Mouse (Mus musculus) heart, embryonic 12.5 days (tissue): Measurements from ENCODE around the gene Cyp51. TPM values are rescaled to one million over a fixed set of nuclear protein-coding genes. Genes with fewer than 3 reads are reported as not detected.

Experiments used
- ATAC-seq: fragments of 200-750 bp; cut with Nextera tagmentation; 2 replicates; pipeline ENCODE4 v1.8.0; 2017; ENCODE audit warnings: moderate TSS enrichment, moderate library complexity; ENCODE audit not compliant: insufficient number of reproducible peaks, low FRiP score
- H3K27ac ChIP-seq: fragments of 300-500 bp; sonication (generic); 2 replicates; pipeline ENCODE4 v1.5.1; 2016; ENCODE audit warnings: mild to moderate bottlenecking, moderate library complexity; ENCODE audit not compliant: poor library complexity, severe bottlenecking
- H3K27me3 ChIP-seq: fragments of 300-500 bp; sonication (generic); replicated peaks from 2 replicates; pipeline ENCODE4 v1.6.1; 2016; ENCODE audit warnings: mild to moderate bottlenecking, moderate library complexity
- H3K36me3 ChIP-seq: fragments of 300-500 bp; sonication (generic); 2 replicates; pipeline ENCODE4 v1.6.1; 2016; ENCODE audit warnings: mild to moderate bottlenecking, moderate library complexity
- H3K4me1 ChIP-seq: fragments of 300-500 bp; sonication (generic); replicated peaks from 2 replicates; pipeline ENCODE4 v1.6.1; 2016; ENCODE audit warnings: mild to moderate bottlenecking
- H3K4me2 ChIP-seq: fragments of 300-500 bp; sonication (generic); 2 replicates; pipeline ENCODE4 v1.6.1; 2016; ENCODE audit warnings: mild to moderate bottlenecking, moderate library complexity
- H3K4me3 ChIP-seq: fragments of 300-500 bp; sonication (generic); 2 replicates; pipeline ENCODE4 v1.5.1; 2016; ENCODE audit warnings: mild to moderate bottlenecking
- H3K9ac ChIP-seq: fragments of 300-500 bp; sonication (generic); 2 replicates; pipeline ENCODE4 v1.6.1; 2016; ENCODE audit warnings: mild to moderate bottlenecking, moderate library complexity
- H3K9me3 ChIP-seq: fragments of 300-500 bp; sonication (generic); replicated peaks from 2 replicates; pipeline ENCODE4 v1.6.1; 2016; ENCODE audit warnings: mild to moderate bottlenecking, moderate library complexity
- WGBS: fragments of 180-500 bp; shearing (Covaris S2); methylation state at CpG from one replicate; pipeline ENCODE4 v1.1.7; 2016; 5-methylcytosine and 5-hydroxymethylcytosine counted together
- polyA plus RNA-seq: library from polyadenylated mRNA; unstranded; fragments of >200 nt; fragmentation: Nextera tagmentation; extraction: Ambion mirVana; gene quantifications from 2 replicates; pipeline ENCODE4 v1.2.1, GENCODE M21; 2016

Gene Cyp51
- polyA plus RNA-seq, 1 experiment from 2014 or later = 47.5 TPM

DNA sequence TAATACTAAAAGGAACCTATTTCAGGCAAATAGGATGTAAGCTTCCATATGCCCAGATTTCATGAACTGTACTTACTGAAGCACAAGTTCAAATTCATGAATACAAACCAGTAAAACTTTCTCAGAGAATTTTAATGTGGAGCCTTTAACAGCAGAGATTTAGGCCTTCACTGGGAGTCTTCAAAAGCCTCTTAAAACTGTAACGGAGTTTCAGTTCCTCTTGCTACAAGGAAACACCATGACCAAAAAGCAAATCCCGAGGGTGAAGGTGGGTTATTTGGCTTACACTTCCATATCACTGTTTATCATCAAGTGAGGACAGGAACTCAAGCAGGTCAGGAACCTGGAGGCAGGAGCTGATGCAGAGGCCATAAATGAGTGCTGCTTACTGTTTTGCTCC lies 23.0 kb downstream of the Cyp51 start:
- H3K4me2 ChIP-seq = no peak overlapping the region
- H3K27me3 ChIP-seq = no peaks in the 10 kb centered on the region
- 79% methylated on average over 2 of the region's 2 CpGs for WGBS
- no peaks in the 10 kb centered on the region for H3K9me3 ChIP-seq
- ATAC-seq = no peak
- H3K4me1 ChIP-seq = no peaks in the 10 kb centered on the region
- H3K4me3 ChIP-seq = no peak overlapping the region
- peaks cover 79% of the 10 kb centered on the region for H3K36me3 ChIP-seq
- H3K9ac ChIP-seq = no peak overlapping the region
- no peak overlapping the region for H3K27ac ChIP-seq

DNA sequence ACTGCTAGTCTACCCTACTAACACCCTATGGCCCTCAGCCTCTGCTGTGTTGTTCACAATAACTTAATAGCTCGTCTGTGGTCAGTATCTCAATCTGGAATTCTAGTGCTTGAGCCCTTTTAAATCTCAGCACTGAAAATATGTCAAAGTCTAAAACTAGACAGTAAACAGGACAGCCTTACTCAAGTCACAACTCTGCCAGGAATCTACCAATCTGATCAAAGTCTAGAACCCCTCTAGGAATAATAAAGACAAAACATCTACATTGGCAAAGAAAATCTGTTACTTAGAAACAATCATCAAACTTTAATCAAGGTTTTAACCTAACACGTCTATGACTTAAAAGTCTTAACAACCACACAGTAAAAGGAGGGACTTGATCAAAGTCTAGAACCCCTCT lies 23.7 kb downstream of the Cyp51 start:
- Histone ChIP-seq H3K36me3 (peaks cover 78% of the 10 kb centered on the region), H3K9me3 (no peaks in the 10 kb centered on the region), H3K4me3 (no peak overlapping the region), H3K9ac (no peak overlapping the region), H3K4me1 (no peaks in the 10 kb centered on the region), H3K27ac (no peak overlapping the region), H3K27me3 (no peaks in the 10 kb centered on the region), H3K4me2 (no peak overlapping the region)
- ATAC-seq = no peak
- WGBS = 75% methylated on average over 2 of the region's 2 CpGs

DNA sequence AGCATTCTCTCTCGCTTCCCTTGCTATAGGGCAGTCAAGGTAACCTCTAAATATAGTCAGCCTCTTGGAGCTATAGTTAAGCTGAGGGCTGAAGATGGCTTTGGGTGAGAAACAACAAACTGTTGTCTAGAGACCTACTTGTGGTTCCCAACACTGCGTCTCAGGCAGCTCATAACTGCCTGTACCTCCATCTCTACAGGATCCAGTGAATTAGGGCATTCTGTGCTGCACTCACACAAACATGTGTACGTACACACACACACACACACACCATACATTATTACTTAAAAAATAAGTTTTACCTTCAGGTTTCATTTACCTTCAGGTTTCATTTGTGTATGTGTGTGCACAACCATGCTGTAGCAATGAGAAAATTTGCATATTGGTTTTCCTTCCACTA lies 25.5 kb downstream of the Cyp51 start:
- H3K4me3 ChIP-seq = no peak overlapping the region
- no peak overlapping the region for H3K9ac ChIP-seq
- no peak for ATAC-seq
- H3K9me3 ChIP-seq = no peaks in the 10 kb centered on the region
- no peak overlapping the region for H3K4me2 ChIP-seq
- WGBS = 89% methylated on average over 3 of the region's 3 CpGs
- H3K27ac ChIP-seq = no peak overlapping the region
- no peaks in the 10 kb centered on the region for H3K27me3 ChIP-seq
- peaks cover 66% of the 10 kb centered on the region for H3K36me3 ChIP-seq
- no peaks in the 10 kb centered on the region for H3K4me1 ChIP-seq

DNA sequence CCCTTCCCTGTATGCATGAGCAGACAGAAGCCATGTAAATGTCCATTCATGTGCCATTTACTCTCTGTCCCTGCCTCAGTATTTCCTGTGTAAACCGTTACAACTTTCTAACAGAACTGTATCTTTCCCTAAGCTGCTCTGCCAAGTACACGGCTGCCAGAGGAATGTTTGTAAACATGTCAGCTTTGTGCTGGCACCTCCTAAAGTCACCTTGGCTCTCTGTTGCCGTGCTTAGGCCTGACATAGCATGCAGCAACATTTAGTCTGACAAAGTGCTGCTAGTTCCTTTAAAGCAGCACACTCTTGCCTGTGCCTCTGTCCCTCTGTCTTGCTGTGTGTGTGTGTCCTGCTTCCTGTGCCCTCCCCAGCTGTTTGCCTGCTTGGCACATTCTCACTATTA lies 37.3 kb downstream of the Cyp51 start:
- WGBS = 62% methylated on average over 3 of the region's 3 CpGs

DNA sequence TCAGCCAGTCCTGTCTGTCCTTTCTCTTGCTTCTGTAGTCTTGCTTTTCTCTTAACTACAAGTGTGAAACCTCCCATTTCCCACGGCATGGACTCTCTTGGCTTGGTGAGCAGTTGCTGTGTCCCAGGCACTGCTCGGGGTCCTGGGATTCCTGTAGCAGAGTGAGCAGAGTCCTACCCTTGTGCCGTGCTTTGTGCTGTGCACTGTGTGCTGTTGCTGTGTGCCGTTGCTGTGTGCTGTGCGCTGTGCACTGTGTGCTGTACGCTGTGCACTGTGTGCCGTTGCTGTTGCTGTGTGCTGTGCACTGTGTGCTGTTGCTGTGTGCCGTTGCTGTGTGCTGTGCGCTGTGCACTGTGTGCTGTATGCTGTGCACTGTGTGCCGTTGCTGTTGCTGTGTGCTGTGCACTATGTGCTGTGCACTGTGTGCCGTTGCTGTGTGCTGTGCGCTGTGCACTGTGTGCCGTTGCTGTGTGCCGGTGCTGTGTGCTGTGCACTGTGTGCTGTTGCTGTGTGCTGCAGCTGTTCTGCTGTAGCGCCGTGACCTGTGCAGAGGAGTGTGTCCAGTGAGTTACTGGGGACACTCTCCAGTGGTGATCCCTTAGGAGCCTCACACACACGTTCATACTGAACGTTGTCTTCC lies 38.0 kb downstream of the Cyp51 start:
- Histone ChIP-seq H3K27me3 (no peaks in the 10 kb centered on the region), H3K4me1 (no peaks in the 10 kb centered on the region), H3K36me3 (peaks cover 82% of the 10 kb centered on the region), H3K27ac (no peak overlapping the region), H3K9ac (no peak overlapping the region), H3K9me3 (no peaks in the 10 kb centered on the region), H3K4me2 (no peak overlapping the region), H3K4me3 (no peak overlapping the region)
- ATAC-seq = no peak; the same call in 1 of the 2 replicates
- WGBS = 85% methylated on average over 18 of the region's 18 CpGs

More for the DNA sequence above, 37.3 kb downstream of the Cyp51 start:
- ATAC-seq = no peak
- H3K27me3 ChIP-seq = no peaks in the 10 kb centered on the region
- no peak overlapping the region for H3K9ac ChIP-seq
- H3K4me1 ChIP-seq = no peaks in the 10 kb centered on the region
- no peaks in the 10 kb centered on the region for H3K9me3 ChIP-seq
- no peak overlapping the region for H3K4me3 ChIP-seq
- H3K27ac ChIP-seq = no peak overlapping the region
- H3K4me2 ChIP-seq = no peak overlapping the region
- H3K36me3 ChIP-seq = peaks cover 82% of the 10 kb centered on the region

DNA sequence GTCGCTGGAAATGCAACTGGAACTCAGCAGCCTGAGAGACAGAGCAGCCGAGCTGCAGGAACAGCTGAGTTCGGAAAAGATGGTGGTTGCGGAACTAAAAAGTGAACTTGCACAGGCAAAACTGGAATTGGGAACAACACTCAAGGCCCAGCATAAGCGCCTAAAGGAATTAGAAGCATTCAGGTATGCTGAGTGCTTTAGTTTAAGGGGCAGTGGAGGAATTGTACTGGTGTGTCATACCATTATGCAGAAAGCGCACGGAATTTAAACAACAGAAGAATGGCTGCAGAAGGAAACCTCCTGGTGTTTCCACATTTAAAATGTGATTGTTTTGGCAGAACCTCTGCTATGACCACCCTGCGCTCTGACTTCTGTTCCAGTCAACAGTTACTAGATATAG lies 44.2 kb downstream of the Cyp51 start:
- 91% methylated on average over 8 of the region's 8 CpGs for whole genome bisulfite sequencing
- Histone ChIP-seq H3K27ac (no peak overlapping the region), H3K4me2 (no peak overlapping the region), H3K4me3 (no peak overlapping the region), H3K36me3 (peaks cover 80% of the 10 kb centered on the region), H3K27me3 (no peaks in the 10 kb centered on the region), H3K9me3 (no peaks in the 10 kb centered on the region), H3K9ac (no peak overlapping the region), H3K4me1 (no peaks in the 10 kb centered on the region)
- no peak for ATAC-seq

DNA sequence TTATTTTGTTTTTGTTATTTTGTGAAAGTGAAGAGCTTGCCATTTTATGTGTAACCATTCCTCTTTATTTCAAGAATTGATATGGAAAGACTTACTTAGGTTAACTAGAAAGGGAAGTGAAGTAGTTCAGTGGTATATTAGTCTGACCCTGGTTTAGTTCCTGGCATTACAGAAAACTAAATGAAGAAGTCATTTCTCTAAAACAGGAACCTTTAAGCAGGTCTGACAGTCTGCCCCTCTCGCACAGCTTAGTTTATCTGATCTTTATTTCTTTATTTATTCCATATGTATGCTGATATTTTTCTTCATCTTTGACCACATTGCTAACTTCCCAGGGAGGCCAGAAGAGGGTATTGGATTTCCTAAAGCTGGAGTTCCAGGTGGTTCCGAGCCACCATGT lies 63.6 kb downstream of the Cyp51 start:
- no peaks in the 10 kb centered on the region for H3K27me3 ChIP-seq
- ATAC-seq = no peak
- H3K9ac ChIP-seq = no peak overlapping the region
- peaks cover 72% of the 10 kb centered on the region for H3K36me3 ChIP-seq
- no peak overlapping the region for H3K4me3 ChIP-seq
- H3K27ac ChIP-seq = no peak overlapping the region
- H3K4me2 ChIP-seq = no peak overlapping the region
- WGBS = 92% methylated on average over 2 of the region's 2 CpGs
- H3K9me3 ChIP-seq = no peaks in the 10 kb centered on the region
- no peaks in the 10 kb centered on the region for H3K4me1 ChIP-seq

DNA sequence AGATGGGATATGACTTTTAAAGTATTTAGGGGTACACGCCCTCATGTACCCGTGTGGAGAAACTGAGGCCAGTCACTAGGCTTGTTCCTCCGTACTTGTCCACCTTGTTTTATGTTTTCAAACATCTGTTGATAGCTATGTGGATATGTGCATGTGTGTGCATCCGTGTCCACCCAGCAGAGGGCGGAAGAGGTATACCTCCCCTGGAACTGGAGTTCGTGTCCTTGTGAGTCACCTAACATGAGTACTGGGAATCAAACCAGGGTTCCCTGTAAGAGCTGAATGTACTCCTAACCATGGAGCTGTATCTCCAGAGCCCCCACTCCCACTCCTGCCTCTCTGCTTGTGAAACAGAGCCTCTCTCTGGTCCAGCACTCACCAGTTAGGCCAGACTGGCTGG lies 64.2 kb downstream of the Cyp51 start:
- ATAC-seq = no peak
- Histone ChIP-seq H3K27me3 (no peaks in the 10 kb centered on the region), H3K9me3 (no peaks in the 10 kb centered on the region), H3K4me1 (no peaks in the 10 kb centered on the region), H3K4me3 (no peak overlapping the region), H3K36me3 (peaks cover 74% of the 10 kb centered on the region), H3K9ac (no peak overlapping the region), H3K4me2 (no peak overlapping the region), H3K27ac (no peak overlapping the region)
- WGBS = 86% methylated on average over 6 of the region's 6 CpGs

DNA sequence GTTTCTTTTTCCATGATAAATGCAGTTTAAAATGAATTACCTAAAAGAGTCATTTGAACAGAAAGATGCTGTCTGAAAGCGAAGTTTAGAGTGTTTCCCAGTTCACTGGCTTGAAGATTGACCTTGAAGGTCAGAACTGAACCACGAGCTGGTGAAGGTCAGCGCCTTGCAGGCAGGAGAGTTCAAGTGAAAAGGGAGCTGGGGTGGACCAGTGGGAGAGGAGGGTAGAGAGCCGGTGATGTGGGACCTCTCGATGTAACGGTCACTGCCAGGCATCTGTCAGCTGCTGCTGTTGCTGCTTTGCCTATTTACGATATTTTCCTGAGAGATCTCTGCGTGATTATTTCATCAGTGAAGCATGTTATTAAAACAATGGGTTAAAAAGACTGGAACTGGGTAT lies 65.2 kb downstream of the Cyp51 start:
- Histone ChIP-seq H3K4me1 (no peaks in the 10 kb centered on the region), H3K27me3 (no peaks in the 10 kb centered on the region), H3K9me3 (no peaks in the 10 kb centered on the region), H3K27ac (no peak overlapping the region), H3K4me2 (no peak overlapping the region), H3K9ac (no peak overlapping the region), H3K4me3 (no peak overlapping the region), H3K36me3 (peaks cover 75% of the 10 kb centered on the region)
- no peak for ATAC-seq
- WGBS = 82% methylated on average over 8 of the region's 8 CpGs

DNA sequence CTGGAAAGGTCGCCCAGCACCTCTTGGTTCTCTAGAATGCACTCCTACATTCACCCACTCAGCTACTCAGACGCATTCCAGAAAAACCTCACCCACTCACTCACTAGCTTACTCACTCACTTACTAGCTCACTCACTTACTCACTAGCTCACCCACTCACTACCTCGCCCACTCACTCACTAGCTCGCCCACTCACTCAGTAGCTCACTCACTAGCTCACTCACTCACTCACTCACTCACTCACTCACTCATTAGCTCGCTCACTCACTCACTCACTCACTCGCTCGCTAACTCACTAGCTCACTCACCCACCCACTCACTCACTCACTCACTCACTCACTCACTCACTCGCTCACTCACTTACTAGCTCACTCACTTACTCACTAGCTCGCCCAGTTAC lies 67.9 kb downstream of the Cyp51 start:
- WGBS = 93% methylated on average over 9 of the region's 9 CpGs
- Histone ChIP-seq H3K27ac (no peak overlapping the region), H3K4me2 (no peak overlapping the region), H3K4me3 (no peak overlapping the region), H3K9ac (no peak overlapping the region), H3K36me3 (peaks cover 63% of the 10 kb centered on the region), H3K9me3 (no peaks in the 10 kb centered on the region), H3K4me1 (no peaks in the 10 kb centered on the region), H3K27me3 (no peaks in the 10 kb centered on the region)
- ATAC-seq = no peak

DNA sequence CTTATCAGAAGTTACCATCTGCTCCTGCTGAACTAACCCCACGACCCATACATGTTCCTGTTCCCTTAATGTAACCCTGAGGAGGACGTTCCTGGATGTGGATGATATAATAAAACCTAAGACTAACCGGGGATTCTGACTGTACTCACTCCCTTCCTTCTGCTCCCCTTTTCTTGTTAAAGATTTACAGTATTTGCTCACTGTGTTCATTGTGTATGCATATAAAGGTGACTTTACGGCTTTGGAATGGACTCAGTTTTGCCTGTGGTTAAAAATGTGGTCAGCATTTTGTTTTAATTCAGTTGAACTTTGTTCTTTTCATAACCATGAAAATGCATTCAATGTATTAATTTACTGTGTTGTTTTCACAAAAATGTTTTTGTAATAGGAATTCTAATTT lies 72.7 kb downstream of the Cyp51 start:
- Histone ChIP-seq H3K9ac (no peak overlapping the region), H3K27ac (no peak overlapping the region), H3K4me2 (no peak overlapping the region), H3K36me3 (peaks cover 48% of the 10 kb centered on the region), H3K9me3 (no peaks in the 10 kb centered on the region), H3K4me3 (no peak overlapping the region), H3K4me1 (0 out of 2 replicates have a peak, but pooled peaks cover 3% of the 10 kb centered on the region), H3K27me3 (no peaks in the 10 kb centered on the region)
- WGBS = 89% methylated on average over 4 of the region's 4 CpGs
- ATAC-seq = no peak
